ENCODE assay signal across 31 mouse cellular contexts in genomic region chr11:104221751-104222150, GRCm38 (mm10). TPM values are rescaled to one million over a fixed set of nuclear protein-coding genes. Genes with fewer than 3 reads are reported as not detected.
"Had no signal": no experiment of that assay in that cellular context is flagged by ENCODE, and none has a peak within 500 bp of the region (broad histone marks: within the 10 kb centered on the region; RNA-seq: fewer than 3 reads in every experiment).

No protein-coding gene starts in this region.

- H3K27me3 ChIP-seq: heart, embryonic 15.5 days; liver, embryonic 13.5 days; liver, embryonic 15.5 days had no signal

- DNase-seq: gastrocnemius, postnatal 14 days; gastrocnemius, postnatal 36 days; heart, adult 18-20 months; heart, postnatal 14 days; heart, postnatal 36 days; kidney, adult 11 months; kidney, adult 2 months; kidney, postnatal 10 days; kidney, postnatal 25 days; kidney, postnatal 4 days; liver; liver, embryonic 13.5 days; liver, postnatal 0 days had no signal

- H3K9me3 ChIP-seq: heart, embryonic 13.5 days; heart, embryonic 15.5 days; hindbrain, embryonic 13.5 days; limb, embryonic 10.5 days; limb, embryonic 12.5 days; liver, embryonic 13.5 days; liver, embryonic 15.5 days had no signal

- H3K27ac ChIP-seq: heart, embryonic 13.5 days; heart, embryonic 15.5 days; hindbrain, embryonic 13.5 days; left cerebral cortex, adult 2 months; limb, embryonic 10.5 days; limb, embryonic 12.5 days; liver, embryonic 13.5 days; liver, embryonic 15.5 days had no signal

- H3K4me1 ChIP-seq: heart, embryonic 13.5 days; heart, embryonic 15.5 days; hindbrain, embryonic 13.5 days; limb, embryonic 10.5 days; limb, embryonic 12.5 days; liver, embryonic 13.5 days; liver, embryonic 15.5 days had no signal

- H3K36me3 ChIP-seq: heart, embryonic 13.5 days; heart, embryonic 15.5 days; hindbrain, embryonic 13.5 days; limb, embryonic 10.5 days; limb, embryonic 12.5 days; liver, embryonic 13.5 days; liver, embryonic 15.5 days had no signal

- H3K4me3 ChIP-seq: heart, embryonic 13.5 days; heart, embryonic 15.5 days; hindbrain, embryonic 13.5 days; layer of hippocampus, adult 2 months; left cerebral cortex, adult 2 months; limb, embryonic 10.5 days; limb, embryonic 12.5 days; liver, embryonic 13.5 days; liver, embryonic 15.5 days had no signal

RNA-seq across cellular contexts. Expression of gene Sppl2c, which starts 35.6 kb away (rescaled TPM):
- polyA plus RNA-seq: heart, embryonic 11.5 days; heart, embryonic 13.5 days; heart, embryonic 15.5 days; heart, postnatal 0 days; hindbrain, embryonic 11.5 days; hindbrain, embryonic 13.5 days; hindbrain, embryonic 16.5 days; intestine, embryonic 14.5 days; intestine, embryonic 16.5 days; kidney, embryonic 14.5 days; kidney, embryonic 16.5 days; limb, embryonic 10.5 days; limb, embryonic 12.5 days; limb, embryonic 14.5 days; liver, embryonic 11.5 days; liver, embryonic 13.5 days; liver, embryonic 15.5 days; liver, postnatal 0 days had no signal
